Mouse (Mus musculus): Measurements from ENCODE around the gene Copb1.

The Copb1 gene

DNA sequence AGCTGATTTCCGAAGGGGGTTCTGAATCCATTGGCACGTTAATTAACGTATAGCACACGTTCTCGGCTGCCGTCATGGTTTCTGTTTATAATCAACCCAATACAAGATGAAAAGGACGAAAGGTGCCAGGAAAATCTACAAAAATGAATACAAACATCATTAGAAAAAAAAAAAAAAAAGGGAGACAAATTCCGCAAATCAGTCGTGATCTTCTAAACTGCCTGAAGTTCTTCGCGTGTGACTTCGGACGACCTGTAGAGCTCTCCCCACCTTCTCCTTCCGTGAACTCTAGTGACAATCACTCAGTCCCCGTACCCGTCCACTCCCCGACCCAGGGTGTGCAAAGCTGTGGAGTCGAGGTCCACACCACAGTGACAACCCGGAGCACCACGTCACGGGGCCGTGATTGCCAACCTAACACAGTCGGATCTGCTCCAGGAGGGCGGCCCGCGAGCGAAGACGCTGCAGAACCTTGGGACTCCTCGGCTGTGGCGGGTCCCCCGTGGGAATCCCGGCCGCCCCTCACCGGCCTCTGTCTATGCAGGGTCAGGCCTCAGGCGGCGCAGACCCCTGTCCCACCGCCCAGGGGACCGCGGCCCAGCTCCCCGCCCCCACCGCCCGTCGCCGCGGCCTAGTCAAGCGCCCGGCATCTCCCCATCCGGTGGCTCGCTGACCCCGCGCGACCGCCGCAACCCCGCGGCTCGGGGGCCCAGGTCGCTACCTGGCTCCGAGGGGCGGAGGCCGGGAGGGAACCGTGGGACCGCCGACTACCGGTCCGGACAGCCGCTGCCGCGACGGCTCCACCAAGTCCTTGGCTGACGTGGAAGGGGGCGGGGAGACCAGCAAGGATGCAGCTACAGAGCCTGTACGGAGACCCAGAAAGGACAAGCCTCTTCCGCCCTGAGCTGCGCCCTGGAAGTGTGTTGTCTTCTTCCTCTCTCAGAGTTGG, at the start of gene Copb1:
Gene Copb1, minus strand, starts transcription at position 827 of the 949 bp plus-strand sequence.
- Histone ChIP-seq H3K36me3 (ENCODE audit: control insufficient read depth, insufficient read depth, low read length, poor library complexity, severe bottlenecking) (peaks cover 7% of the 10 kb centered on the region), H3K27me3 (ENCODE audit: control insufficient read depth, insufficient read depth, low read length, poor library complexity, severe bottlenecking) (no peaks in the 10 kb centered on the region)
- peak; percentile 91 for DNase-seq (ENCODE audit: low read depth, low spot score)

DNA sequence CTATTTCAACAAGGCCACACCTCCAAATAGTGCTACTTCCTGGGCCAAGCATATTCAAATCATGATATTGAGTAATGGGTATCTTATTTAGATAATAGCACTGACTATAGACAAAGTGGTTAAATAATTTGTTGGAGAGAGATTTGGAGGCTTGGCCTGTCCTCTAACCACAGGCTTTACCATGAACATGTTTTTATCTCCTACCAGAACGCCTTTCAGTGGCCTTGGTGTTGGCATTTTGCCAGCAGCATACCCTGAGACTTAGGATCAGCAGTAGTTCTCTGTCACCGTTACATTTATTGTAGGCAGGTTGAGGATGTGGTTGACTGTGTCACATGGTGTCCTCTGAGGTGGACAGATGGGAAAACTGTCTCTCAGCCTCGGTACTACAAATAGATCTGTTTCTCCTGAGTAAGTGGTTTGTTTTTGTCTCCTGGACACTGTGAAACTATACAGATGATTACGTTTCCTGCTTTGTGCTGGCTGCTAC, 46.8 kb upstream of the Copb1 start:
- no peaks in the 10 kb centered on the region for H3K27me3 ChIP-seq (ENCODE audit: control insufficient read depth, insufficient read depth, low read length, poor library complexity, severe bottlenecking)
- no peaks in the 10 kb centered on the region for H3K36me3 ChIP-seq (ENCODE audit: control insufficient read depth, insufficient read depth, low read length, poor library complexity, severe bottlenecking)
- peak; percentile 79 for DNase-seq (ENCODE audit: low read depth, low spot score)

DNA sequence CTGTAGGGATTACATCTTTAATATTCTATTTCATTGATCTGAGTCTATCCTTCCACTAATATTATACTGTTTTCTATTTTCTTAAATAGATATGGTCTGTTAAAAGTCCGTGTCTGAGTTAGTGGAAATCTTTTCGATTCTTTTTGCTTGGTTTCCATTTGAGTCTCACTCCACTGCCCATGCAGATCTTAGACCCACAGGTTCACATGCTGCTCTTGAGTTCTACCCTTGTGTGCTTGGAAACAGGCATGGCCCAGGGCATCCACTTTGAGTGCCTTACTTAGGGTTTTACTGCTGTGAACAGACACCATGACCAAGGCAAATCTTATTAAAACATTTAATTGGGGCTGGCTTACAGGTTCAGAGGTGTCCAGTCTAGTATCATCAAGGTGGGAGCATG, 46.3 kb upstream of the Copb1 start:
- Histone ChIP-seq H3K36me3 (ENCODE audit: control insufficient read depth, insufficient read depth, low read length, poor library complexity, severe bottlenecking) (no peaks in the 10 kb centered on the region), H3K27me3 (ENCODE audit: control insufficient read depth, insufficient read depth, low read length, poor library complexity, severe bottlenecking) (no peaks in the 10 kb centered on the region)
- peak; percentile 68 for DNase-seq (ENCODE audit: low read depth, low spot score)

DNA sequence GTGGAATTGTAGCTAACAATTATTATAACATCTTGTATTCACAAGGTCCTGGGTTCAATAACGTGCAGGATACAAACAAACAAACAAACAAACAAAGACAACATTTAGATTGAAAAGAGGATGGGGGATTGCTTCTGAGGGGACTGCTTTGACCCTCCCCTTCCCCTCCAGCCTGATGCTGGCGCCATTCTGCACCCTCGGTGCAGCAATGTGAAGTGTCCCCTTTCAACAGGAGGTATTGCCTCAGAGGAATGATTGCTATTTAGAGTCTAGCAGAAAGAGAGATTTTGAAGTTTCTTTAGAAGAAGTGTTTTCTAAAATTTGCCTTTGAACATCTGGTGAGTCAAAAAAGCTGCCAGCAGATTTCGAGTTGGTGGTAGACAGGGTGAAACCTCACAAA, 44.7 kb upstream of the Copb1 start:
- Histone ChIP-seq H3K27me3 (ENCODE audit: control insufficient read depth, insufficient read depth, low read length, poor library complexity, severe bottlenecking) (no peaks in the 10 kb centered on the region), H3K36me3 (ENCODE audit: control insufficient read depth, insufficient read depth, low read length, poor library complexity, severe bottlenecking) (no peaks in the 10 kb centered on the region)
- DNase-seq (ENCODE audit: low read depth, low spot score): no peak

DNA sequence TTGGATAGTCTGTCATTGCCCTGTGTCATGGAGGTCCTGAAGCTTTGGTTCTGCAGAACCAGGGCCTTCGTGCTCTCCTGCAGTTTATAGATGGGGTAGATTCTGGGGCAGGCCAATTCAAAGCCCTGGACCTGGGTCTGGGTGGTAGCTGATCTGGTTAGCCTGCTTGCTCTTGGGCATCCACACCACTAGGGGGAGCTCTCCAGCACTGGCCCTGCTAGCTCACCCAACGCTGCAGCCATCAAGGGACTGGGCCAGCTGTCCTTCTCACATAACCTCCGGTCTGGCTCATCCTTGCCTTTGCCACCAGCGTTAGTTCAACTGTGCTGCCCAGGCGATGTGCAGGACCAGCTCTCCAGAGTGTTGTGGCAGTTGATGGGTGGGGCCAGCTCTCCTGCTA, 40.2 kb upstream of the Copb1 start:
- peak; percentile 38 for DNase-seq (ENCODE audit: low read depth, low spot score)
- Histone ChIP-seq H3K27me3 (ENCODE audit: control insufficient read depth, insufficient read depth, low read length, poor library complexity, severe bottlenecking) (no peaks in the 10 kb centered on the region), H3K36me3 (ENCODE audit: control insufficient read depth, insufficient read depth, low read length, poor library complexity, severe bottlenecking) (no peaks in the 10 kb centered on the region)

DNA sequence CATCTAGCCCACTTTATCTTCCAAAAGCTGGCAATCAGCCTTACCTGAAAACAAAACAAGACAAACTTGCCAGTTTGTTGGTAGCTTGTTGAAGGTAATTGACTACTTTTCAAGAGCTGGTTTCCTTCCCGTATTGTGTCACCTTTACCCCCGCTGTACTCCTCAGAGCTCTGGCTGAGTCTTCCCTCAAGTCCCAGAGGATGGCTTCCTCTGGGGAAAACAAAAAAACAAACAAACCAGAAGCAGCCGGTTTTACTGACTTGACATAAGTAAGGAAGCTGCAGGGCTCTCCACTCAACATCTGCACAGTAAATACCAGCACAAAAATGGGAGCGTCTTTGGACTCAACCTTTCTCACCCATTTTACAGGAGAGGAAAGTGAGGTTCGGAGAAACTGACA, 39.4 kb upstream of the Copb1 start:
- no peak for DNase-seq (ENCODE audit: low read depth, low spot score)
- Histone ChIP-seq H3K36me3 (ENCODE audit: control insufficient read depth, insufficient read depth, low read length, poor library complexity, severe bottlenecking) (no peaks in the 10 kb centered on the region), H3K27me3 (ENCODE audit: control insufficient read depth, insufficient read depth, low read length, poor library complexity, severe bottlenecking) (no peaks in the 10 kb centered on the region)

DNA sequence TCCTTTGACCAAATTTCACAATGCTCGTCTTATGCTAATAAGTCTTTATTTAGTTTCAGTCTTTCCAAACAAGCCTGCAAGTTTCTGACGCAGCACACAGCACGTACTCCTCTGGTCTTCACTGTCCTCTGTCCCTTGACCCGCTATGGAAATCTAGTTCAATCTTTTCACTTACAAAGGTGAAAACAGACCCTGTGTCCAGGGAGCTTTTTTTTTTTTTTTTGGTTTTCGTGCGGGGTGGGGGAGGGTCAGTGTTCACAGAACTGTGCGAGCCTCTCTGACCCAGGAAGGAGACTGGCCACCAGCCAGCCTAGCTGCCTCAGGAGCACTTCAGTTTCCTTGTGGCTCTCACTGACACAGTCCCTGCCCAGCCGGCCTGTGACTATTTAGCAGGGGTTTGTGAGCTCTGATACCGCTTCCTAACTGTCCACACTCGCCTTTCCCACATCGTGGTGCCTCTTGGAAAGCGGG, 38.0 kb upstream of the Copb1 start:
- peak; percentile 35 for DNase-seq (ENCODE audit: low read depth, low spot score)
- H3K36me3 ChIP-seq (ENCODE audit: control insufficient read depth, insufficient read depth, low read length, poor library complexity, severe bottlenecking): no peaks in the 10 kb centered on the region

DNA sequence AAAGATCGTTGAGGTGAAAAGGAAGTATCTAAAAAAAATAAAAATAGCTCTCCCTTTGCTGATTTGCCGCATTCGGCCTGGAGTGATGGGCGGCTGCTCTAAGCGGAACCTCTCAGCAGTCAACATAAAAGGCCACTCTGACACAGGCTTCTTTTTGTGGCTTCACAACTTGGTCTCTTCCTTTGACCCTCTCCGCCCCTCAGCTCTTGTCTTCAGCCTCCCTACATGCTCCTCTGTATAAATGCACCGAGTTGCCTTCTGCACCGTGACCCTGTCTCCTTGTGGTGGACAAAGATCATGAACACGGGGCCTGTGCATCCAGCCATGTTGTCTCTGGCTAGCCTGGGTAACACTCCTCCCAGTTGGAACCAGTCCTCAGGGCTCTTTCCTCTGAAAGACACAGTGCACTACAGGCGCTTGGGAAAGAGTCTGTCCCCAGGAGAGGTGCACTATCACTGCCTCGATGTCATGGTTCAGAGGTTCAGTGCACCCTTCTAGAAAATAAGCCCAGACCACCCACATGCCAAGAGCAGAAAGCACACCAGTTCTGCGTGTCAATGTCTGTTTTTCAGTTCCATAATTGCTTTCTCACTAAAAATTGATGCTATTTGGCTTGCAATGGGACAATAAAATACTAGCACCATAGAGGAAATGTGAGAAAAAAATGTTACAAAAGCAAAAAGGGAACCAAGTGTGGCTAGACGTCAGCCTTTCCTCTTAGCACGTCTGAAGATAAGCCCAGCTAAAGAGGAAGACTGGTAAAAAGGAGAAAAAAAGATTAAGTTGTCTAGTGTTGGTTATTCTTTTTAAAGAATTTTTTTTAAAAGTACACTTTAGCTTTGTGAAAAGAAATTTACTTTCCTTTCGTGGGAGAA, 37.2 kb upstream of the Copb1 start:
- Histone ChIP-seq H3K36me3 (ENCODE audit: control insufficient read depth, insufficient read depth, low read length, poor library complexity, severe bottlenecking) (no peaks in the 10 kb centered on the region), H3K27me3 (ENCODE audit: control insufficient read depth, insufficient read depth, low read length, poor library complexity, severe bottlenecking) (no peaks in the 10 kb centered on the region)
- DNase-seq (ENCODE audit: low read depth, low spot score): peak; percentile 79

More for the DNA sequence above, 38.0 kb upstream of the Copb1 start:
- H3K27me3 ChIP-seq (ENCODE audit: control insufficient read depth, insufficient read depth, low read length, poor library complexity, severe bottlenecking): no peaks in the 10 kb centered on the region

DNA sequence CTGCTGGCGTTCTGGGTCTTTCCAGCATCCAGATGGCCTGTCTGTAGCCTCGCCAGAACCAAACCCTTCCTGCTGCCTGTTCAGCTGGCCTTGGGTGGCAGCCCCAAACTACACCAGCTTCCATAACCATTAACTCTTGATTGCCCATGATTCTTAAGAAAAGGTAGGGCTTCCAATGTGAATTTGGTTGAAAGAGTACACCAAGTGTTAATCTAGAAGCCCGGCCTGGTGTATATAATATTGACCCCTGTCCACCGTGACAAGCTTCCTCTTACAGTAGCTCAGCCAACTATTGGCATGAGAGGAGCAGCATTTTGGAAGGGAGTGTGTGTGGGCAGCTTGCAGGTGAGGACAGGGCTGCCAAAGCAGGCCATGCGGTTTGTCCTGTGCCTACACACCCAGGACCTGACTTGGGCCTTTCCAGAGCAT, 35.6 kb upstream of the Copb1 start:
- no peaks in the 10 kb centered on the region for H3K36me3 ChIP-seq (ENCODE audit: control insufficient read depth, insufficient read depth, low read length, poor library complexity, severe bottlenecking)
- no peak for DNase-seq (ENCODE audit: low read depth, low spot score)
- no peaks in the 10 kb centered on the region for H3K27me3 ChIP-seq (ENCODE audit: control insufficient read depth, insufficient read depth, low read length, poor library complexity, severe bottlenecking)

DNA sequence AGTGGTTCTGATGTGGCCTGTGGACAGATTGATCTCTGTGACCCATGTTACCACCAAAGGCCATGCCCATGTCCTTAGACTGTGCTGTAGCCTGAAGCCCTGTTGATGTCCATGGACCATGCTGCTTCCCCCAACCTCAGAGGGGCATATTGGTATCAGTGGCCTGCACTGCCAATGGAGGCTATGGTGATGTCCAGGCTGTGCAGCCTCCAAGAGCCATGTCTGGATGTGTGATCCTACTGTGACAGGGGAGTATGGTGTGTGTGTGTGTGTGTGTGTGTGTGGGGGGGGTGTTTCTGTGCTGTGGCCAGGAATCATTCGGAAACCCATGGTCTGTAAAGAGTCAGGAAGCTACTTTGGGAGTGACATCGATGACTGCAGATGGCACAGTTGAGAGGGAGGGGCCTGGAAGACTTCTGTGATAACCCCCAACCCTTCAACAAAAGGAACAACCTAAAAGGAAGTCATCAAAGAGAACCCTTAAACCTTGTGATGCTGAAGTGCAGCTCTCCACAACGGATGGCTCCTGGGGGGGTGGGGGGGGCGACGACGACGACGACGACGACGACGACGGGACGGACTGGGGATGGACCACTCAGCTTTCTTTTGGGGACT, 29.9 kb upstream of the Copb1 start:
- no peaks in the 10 kb centered on the region for H3K27me3 ChIP-seq (ENCODE audit: control insufficient read depth, insufficient read depth, low read length, poor library complexity, severe bottlenecking)
- DNase-seq (ENCODE audit: low read depth, low spot score): no peak

DNA sequence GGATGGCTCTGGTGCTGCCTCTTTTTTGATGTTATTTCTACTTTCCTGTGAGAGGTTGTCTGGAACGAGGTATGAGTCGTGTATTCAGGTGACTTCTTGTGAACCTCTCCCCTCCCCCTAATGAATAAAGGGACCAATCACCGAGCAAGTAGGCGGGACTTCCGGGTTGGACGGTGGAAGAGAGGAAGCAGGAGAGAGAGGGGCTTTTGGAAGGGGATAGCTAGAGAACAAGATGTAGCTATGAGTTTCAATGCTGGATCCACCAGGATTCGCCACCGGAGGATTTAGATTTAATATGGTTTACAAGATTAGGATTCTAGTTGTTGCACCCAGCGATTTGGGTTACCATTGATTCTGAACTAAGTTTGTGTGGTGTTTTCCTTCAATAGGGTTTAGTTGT, 28.5 kb upstream of the Copb1 start:
- Histone ChIP-seq H3K36me3 (ENCODE audit: control insufficient read depth, insufficient read depth, low read length, poor library complexity, severe bottlenecking) (no peaks in the 10 kb centered on the region), H3K27me3 (ENCODE audit: control insufficient read depth, insufficient read depth, low read length, poor library complexity, severe bottlenecking) (no peaks in the 10 kb centered on the region)
- DNase-seq (ENCODE audit: low read depth, low spot score): no peak

More for the DNA sequence above, 29.9 kb upstream of the Copb1 start:
- H3K36me3 ChIP-seq (ENCODE audit: control insufficient read depth, insufficient read depth, low read length, poor library complexity, severe bottlenecking): no peaks in the 10 kb centered on the region

DNA sequence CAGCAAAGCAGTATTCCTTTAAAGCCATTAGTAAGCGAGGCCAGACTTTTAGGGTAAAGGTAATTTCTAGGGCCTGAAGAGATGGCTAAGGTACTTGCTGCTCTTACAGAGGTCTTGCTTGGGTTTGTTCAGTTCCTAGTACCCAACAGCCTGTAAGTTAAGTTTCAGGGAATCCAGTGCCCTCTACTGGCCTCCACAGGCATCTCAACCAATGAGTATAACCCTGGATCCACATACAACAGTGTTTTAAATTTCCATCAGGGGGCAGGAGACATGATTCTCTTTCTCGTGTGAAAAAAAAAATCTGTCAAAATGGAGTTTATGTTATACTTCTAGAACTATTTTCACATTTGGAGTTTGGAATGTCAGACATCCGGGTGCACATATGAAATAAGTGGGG, 27.2 kb upstream of the Copb1 start:
- Histone ChIP-seq H3K36me3 (ENCODE audit: control insufficient read depth, insufficient read depth, low read length, poor library complexity, severe bottlenecking) (no peaks in the 10 kb centered on the region), H3K27me3 (ENCODE audit: control insufficient read depth, insufficient read depth, low read length, poor library complexity, severe bottlenecking) (no peaks in the 10 kb centered on the region)
- peak; percentile 87 for DNase-seq (ENCODE audit: low read depth, low spot score)

DNA sequence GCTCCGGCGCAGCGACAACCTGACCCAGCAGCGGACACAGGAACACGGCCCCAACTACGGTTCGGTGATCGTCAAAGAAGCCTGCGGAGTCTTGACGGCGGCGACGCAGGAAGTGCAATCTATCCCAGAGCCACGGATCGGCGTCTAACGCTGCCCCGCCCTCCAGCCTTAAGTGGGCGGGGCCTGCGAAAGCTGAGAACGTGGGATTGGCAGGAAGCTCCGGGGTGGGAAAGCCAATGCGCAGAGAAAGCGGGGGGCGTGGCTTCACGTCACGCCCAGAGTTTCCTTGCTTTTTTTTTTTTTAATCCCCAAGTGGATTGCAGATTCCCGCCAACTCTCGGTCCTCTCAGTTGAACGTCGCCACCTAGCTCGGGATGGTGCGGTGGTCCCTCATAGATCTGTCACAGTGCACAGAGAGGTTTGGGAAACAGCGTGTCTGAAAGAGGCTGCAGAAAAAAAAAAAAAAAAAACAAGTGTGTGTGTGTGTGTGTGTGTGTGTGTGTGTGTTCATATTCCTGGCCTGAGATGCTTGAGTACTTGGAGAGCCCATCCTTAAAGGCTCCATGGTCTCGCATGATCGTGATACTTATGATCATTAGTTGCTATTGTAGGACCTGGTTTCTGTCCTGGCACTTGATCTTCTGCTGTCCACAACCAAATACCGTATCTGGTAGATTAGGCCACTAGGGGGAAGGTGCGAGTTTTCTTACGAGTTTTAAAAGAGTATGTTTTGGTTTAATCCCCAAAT, 21.7 kb upstream of the Copb1 start, which contains the start of gene Psma1:
Gene Psma1, minus strand, starts transcription at position 114 of the 748 bp plus-strand sequence.
- peaks cover 5% of the 10 kb centered on the region; the same call in 1 of the 2 replicates for H3K36me3 ChIP-seq (ENCODE audit: control insufficient read depth, insufficient read depth, low read length, poor library complexity, severe bottlenecking)
- no peaks in the 10 kb centered on the region for H3K27me3 ChIP-seq (ENCODE audit: control insufficient read depth, insufficient read depth, low read length, poor library complexity, severe bottlenecking)
- DNase-seq (ENCODE audit: low read depth, low spot score): peak; percentile 98
